Mouse (Mus musculus) liver, embryonic 15.5 days (tissue): ENCODE results near the gene Gm26965. TPM values are rescaled to one million over a fixed set of nuclear protein-coding genes. Genes with fewer than 3 reads are reported as not detected.
A peak's percentile ranks its signal among the peaks of the same experiment; 100 is the strongest.

ENCODE experiments used
- ATAC-seq: fragments of 200-750 bp; cut with Nextera tagmentation; 2 replicates; pipeline ENCODE4 v1.8.0; 2017; ENCODE audit warnings: moderate number of reproducible peaks, mild to moderate bottlenecking, moderate library complexity; ENCODE audit not compliant: insufficient read depth
- H3K27ac ChIP-seq: fragments of 300-500 bp; sonication (generic); replicated peaks from 2 replicates; pipeline ENCODE4 v1.5.1; 2015; ENCODE audit warnings: mild to moderate bottlenecking, inconsistent platforms
- H3K27me3 ChIP-seq: fragments of 300-500 bp; sonication (generic); 2 replicates; pipeline ENCODE4 v1.6.1; 2015; ENCODE audit warnings: mild to moderate bottlenecking, inconsistent platforms
- H3K36me3 ChIP-seq: fragments of 300-500 bp; sonication (generic); replicated peaks from 2 replicates; pipeline ENCODE4 v1.6.1; 2015; ENCODE audit warnings: moderate library complexity, mild to moderate bottlenecking, inconsistent platforms
- H3K4me1 ChIP-seq: fragments of 300-500 bp; sonication (generic); replicated peaks from 2 replicates; pipeline ENCODE4 v1.6.1; 2015; ENCODE audit warnings: inconsistent platforms
- H3K4me2 ChIP-seq: fragments of 300-500 bp; sonication (generic); 2 replicates; pipeline ENCODE4 v1.6.1; 2015; ENCODE audit warnings: moderate library complexity, mild to moderate bottlenecking, inconsistent platforms
- H3K4me3 ChIP-seq: fragments of 300-500 bp; sonication (generic); replicated peaks from 2 replicates; pipeline ENCODE4 v1.5.1; 2015; ENCODE audit warnings: mild to moderate bottlenecking, inconsistent platforms
- H3K9ac ChIP-seq: fragments of 300-500 bp; sonication (generic); 2 replicates; pipeline ENCODE4 v1.6.1; 2015; ENCODE audit warnings: moderate library complexity, mild to moderate bottlenecking, inconsistent platforms
- H3K9me3 ChIP-seq: fragments of 300-500 bp; sonication (generic); replicated peaks from 2 replicates; pipeline ENCODE4 v1.6.1; 2016; ENCODE audit warnings: inconsistent platforms
- WGBS: fragments of 180-500 bp; shearing (Covaris S2); methylation state at CpG from one replicate; pipeline ENCODE4 v1.1.7; 2015; ENCODE audit warnings: mixed read lengths; ENCODE audit not compliant: insufficient replicate concordance; 5-methylcytosine and 5-hydroxymethylcytosine counted together
- polyA plus RNA-seq: library from polyadenylated mRNA; unstranded; fragments of >200 nt; fragmentation: Nextera tagmentation; extraction: Ambion mirVana; gene quantifications from 2 replicates; pipeline ENCODE4 v1.2.1, GENCODE M21; 2015

The Gm26965 gene
- not detected in 2 replicates for polyA plus RNA-seq

DNA sequence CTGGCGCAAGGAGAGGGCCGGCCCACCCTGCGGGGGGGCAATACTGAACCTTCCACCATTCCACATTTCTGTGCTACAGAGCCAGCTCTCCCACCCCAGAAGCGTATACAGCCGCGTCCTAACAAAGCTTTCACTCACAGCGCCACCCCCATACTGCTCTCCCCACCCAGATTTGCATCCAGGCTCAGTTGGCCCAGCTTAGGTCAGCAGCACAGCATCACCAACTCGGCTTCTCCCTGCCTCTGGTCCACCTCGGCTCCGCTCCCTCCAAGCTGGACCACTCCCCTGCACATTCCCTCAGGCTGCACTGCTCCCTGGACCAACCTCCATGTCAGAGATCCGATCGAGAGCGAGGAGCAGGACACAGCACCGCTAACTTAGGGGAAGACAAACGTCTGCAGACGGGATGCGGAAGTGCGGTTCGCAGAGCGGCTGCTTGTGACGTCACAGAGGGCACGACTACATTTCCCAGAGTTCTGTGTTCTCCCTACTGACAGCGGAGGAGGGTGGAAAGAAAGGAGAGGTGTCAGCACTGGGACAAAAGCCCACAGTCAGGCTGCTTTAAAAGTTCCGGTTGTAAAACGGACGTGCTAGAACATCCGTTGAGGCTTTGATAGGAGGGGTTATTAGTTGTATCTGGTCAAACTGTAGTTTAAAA, at the start of gene Gm26965, which contains the start of gene Zfp87:
Gene Gm26965, minus strand, starts transcription at position 399 of the 658 bp plus-strand sequence.
Gene Zfp87, minus strand, starts transcription at position 425 of the 658 bp plus-strand sequence.
- ATAC-seq, result peak; percentile 98
- Histone ChIP-seq H3K4me1 (peaks cover 18% of the 10 kb centered on the region), H3K27me3 (no peaks in the 10 kb centered on the region), H3K4me2 (peak within 1 kb of the TSS; percentile 75), H3K9ac (peak within 1 kb of the TSS; percentile 72), H3K36me3 (no peaks in the 10 kb centered on the region), H3K4me3 (peak within 1 kb of the TSS; percentile 83), H3K9me3 (no peaks in the 10 kb centered on the region), H3K27ac (peak within 1 kb of the TSS; percentile 69)
- under 1% methylated on average over 27 of the region's 27 CpGs for WGBS

DNA sequence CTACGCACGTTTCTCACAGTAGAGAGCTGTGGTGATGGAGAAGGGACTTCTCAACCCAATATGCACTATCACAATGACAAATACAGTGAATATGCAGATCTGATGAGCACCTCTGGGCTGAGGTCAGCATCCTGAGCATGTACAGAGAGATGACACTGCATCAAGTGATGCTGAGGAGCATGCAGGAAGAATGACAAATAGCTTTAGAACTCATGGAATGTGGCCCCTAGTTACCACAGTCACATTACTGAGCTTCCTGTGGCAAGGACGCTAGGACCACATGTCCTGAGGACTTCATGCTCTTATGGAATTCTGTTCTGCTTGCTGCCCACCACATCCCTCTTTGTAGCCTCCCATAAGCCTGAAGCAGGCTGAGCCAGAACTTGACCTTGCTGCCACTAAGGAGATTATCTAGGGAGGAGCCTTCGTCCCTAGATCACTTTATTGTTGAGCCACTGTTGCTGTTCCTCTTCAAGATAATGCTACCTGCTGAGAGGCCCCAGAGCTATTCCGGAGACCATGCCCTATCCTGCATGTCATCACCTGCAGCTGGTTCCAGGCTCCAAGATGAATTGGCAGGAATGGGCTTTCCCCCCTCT, 46.7 kb upstream of the Gm26965 start:
- Histone ChIP-seq H3K27ac (no peak overlapping the region), H3K4me2 (no peak overlapping the region), H3K9ac (no peak overlapping the region), H3K27me3 (no peaks in the 10 kb centered on the region), H3K9me3 (no peaks in the 10 kb centered on the region), H3K36me3 (no peaks in the 10 kb centered on the region), H3K4me1 (no peaks in the 10 kb centered on the region), H3K4me3 (no peak overlapping the region)
- ATAC-seq, result no peak
- WGBS, result 62% methylated on average over 5 of the region's 5 CpGs

DNA sequence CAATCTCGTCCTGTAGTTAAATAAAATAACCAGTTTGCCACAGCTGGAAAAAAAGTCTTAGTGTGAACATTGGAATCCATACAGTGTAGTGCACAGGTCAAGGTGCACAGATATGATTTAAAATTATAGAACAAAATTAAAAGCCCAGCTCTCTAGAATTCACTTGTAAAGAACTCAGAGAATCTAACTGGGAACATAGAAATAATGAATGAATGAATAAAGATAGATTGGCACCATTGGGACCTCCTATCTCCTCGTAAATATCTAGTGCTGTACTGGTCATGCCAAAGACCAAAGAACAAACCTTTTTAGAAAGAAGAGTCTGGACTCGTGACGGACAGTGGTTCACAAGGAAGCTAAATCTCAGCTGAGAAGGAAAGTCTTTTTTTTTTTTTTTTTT, 27.8 kb upstream of the Gm26965 start, which contains the start of gene Zfp748:
Gene Zfp748, minus strand, starts transcription at position 101 of the 400 bp plus-strand sequence.
- 62% methylated on average over 4 of the region's 4 CpGs for WGBS
- Histone ChIP-seq H3K27ac (peak within 1 kb of the TSS; percentile 75), H3K4me1 (peaks cover 24% of the 10 kb centered on the region), H3K9me3 (no peaks in the 10 kb centered on the region), H3K36me3 (no peaks in the 10 kb centered on the region), H3K4me2 (peak within 1 kb of the TSS; percentile 69), H3K4me3 (peak within 1 kb of the TSS; percentile 68), H3K9ac (peak within 1 kb of the TSS; percentile 67), H3K27me3 (no peaks in the 10 kb centered on the region)
- ATAC-seq, result no peak

DNA sequence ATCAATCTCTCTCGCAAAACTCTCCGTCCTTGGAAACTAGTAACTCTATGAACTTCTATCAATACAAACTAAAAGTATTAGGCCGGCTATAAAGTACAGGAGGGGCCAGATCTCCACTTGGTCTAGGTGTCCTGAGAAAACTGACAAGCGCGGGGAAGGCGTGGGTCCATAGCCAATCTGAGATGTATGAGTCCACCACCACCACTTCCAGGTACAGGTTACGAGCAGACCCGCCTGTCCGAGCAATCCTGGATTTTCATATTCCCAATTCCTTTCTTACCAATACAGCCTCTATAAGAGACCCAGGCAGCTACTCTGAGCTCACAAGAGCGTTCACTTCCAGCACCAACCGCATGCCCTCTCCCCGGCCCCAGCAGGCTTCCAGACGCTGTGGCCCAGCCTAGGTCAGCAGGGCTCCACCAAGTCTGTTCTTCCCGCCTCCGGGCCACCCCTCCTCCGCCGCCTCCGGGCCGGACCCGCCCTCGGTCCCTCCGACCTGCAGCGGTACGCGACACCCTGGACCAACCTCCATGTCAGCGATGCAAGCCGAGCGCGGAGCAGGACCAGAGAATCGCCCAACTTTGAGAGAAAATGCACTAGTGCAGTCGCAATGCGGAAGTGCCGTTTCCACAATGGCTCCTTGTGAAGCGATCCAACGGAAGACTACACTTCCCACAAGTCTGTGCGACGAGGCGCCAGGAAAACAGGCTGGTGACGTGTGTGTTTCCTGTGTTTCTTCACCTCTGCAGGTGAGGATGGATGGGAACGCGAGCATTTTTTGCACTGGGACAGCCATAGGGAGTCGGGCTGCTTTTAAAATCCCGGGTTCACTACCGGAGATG, 26.8 kb upstream of the Gm26965 start:
- Histone ChIP-seq H3K27ac (peak overlapping the region; percentile 75), H3K36me3 (no peaks in the 10 kb centered on the region), H3K4me3 (peak overlapping the region; percentile 68), H3K27me3 (no peaks in the 10 kb centered on the region), H3K4me1 (peaks cover 24% of the 10 kb centered on the region), H3K9ac (peak overlapping the region; percentile 67), H3K4me2 (peak overlapping the region; percentile 69), H3K9me3 (no peaks in the 10 kb centered on the region)
- peak; percentile 97 for ATAC-seq
- 1% methylated on average over 44 of the region's 44 CpGs for WGBS

DNA sequence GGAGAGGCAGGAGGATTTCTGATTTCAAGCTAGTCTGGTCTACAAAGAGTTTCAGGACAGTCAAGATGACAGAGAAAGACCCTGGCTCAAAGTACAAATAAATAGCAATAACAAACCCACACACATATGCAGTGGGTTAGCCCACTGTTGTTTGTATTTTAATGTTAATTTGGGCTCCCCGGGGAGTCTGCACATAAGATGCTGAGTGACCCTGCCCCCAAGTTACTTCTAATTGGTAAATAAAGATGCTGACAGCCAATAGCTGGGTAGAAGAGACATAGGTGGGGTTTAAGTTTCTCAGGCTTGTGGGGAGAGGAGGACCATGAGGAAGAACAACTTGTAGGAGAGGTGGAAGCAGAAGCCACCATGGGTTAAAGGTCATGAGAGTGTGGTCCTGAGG, 20.0 kb upstream of the Gm26965 start:
- WGBS, result 80% methylated on average over 1 of the region's 1 CpGs
- no peaks in the 10 kb centered on the region for H3K27me3 ChIP-seq
- peaks cover 42% of the 10 kb centered on the region for H3K36me3 ChIP-seq
- H3K9ac ChIP-seq, result no peak overlapping the region
- H3K4me1 ChIP-seq, result peaks cover 8% of the 10 kb centered on the region; the same call in 1 of the 2 replicates
- H3K27ac ChIP-seq, result no peak overlapping the region
- no peak overlapping the region for H3K4me3 ChIP-seq
- no peak for ATAC-seq
- H3K9me3 ChIP-seq, result no peaks in the 10 kb centered on the region
- H3K4me2 ChIP-seq, result no peak overlapping the region

DNA sequence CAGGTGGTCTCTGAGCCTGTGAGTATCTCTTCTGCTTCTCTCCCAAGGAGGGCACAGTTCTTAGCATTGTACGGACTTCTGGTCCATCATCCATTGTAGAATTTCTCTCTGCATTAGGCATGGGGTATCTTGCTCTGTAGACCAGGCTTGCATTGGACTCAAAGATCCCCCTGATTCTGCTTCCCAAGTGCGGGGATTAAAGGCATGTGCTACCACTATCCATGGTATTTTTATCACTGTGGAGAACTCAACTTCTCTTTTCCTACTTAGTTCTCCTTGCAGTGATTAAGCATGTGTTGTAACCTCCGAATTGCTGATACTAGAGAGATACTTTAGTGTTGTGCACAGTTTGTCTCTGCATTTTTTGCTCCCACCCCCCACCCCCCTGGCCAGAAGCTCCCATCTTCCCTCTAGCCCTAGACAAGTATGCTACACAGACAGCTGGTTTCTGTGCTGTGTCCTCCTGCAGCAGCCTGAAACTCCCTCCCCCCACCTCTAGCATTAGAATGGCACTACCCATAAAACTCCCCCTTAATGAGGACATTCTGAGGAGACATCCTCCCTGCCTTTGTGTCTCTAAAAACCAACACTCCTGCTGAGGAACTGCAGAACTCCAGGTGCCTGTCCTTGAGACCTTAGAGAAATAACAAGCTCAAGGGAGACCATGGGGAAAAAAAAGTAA, 1.2 kb upstream of the Gm26965 start:
- ATAC-seq, result no peak
- Histone ChIP-seq H3K9me3 (no peaks in the 10 kb centered on the region), H3K27me3 (no peaks in the 10 kb centered on the region), H3K9ac (no peak overlapping the region), H3K4me3 (no peak overlapping the region), H3K27ac (no peak overlapping the region), H3K36me3 (no peaks in the 10 kb centered on the region), H3K4me1 (peaks cover 18% of the 10 kb centered on the region), H3K4me2 (no peak overlapping the region)
- WGBS, result 62% methylated on average over 3 of the region's 3 CpGs

DNA sequence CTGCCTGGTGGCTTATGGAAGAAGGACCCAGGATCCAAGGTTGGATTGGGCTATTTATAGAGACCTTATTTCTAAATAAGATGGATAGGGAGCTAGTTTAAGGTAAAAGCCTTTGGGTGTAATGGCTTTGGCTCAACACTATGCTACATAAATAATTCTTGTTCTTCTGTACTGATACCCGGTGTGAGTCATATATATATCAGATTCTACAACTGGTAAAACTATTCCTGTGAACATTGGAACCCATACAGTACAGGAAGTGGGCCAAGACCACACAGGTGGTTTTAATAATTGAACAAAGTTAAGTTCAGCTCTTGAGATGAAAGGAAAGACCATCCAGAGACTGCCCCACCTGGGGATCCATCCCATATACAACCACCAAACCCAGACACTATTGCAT, 25.0 kb downstream of the Gm26965 start:
- 0 out of 2 replicates have a peak overlapping the region, but pooled peaks have one; percentile 66 for H3K4me3 ChIP-seq
- no peaks in the 10 kb centered on the region for H3K9me3 ChIP-seq
- H3K9ac ChIP-seq, result no peak overlapping the region
- 60% methylated on average over 1 of the region's 1 CpGs for WGBS
- H3K36me3 ChIP-seq, result no peaks in the 10 kb centered on the region
- ATAC-seq, result no peak
- no peaks in the 10 kb centered on the region for H3K27me3 ChIP-seq
- H3K4me1 ChIP-seq, result peaks cover 11% of the 10 kb centered on the region
- no peak overlapping the region for H3K27ac ChIP-seq
- no peak overlapping the region for H3K4me2 ChIP-seq

DNA sequence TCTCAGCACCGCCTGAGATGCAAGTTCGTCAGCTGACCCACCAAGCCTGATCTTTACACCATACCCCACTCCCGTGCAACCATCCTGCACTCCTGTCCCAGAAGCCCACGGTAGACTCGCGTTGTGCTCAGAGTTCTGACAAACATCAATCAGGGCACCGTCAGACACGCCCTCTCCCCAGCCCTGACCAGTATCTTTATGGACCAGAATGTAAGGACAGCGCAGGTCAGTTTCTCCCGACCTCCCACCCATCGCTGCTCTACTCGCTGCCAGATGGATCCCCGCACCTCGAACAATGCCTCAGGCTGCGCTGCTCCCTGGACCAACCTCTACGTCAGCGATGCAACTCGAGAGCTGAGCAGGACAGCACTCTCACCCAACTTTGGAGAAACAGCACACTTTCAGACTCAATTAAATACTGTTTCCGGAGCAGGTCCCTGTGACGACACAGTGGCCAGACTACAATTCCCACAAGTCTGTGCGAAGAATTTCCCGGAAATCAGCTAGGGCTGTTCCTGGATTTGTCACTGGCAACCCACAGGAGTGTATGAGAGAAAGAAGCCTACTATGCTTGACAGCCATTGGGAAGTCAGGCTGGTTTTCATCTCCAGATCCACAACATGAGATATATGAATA, 25.7 kb downstream of the Gm26965 start, which contains the start of gene Zfp58:
Gene Zfp58, minus strand, starts transcription at position 472 of the 636 bp plus-strand sequence.
- Histone ChIP-seq H3K27ac (no peak within 1 kb of the TSS; the same call in 1 of the 2 replicates), H3K9me3 (no peaks in the 10 kb centered on the region), H3K36me3 (peaks cover under 1% of the 10 kb centered on the region; the same call in 1 of the 2 replicates), H3K27me3 (no peaks in the 10 kb centered on the region), H3K4me2 (peak within 1 kb of the TSS; percentile 71), H3K4me1 (peaks cover 11% of the 10 kb centered on the region), H3K9ac (peak within 1 kb of the TSS; percentile 62), H3K4me3 (peak within 1 kb of the TSS; percentile 66)
- peak; percentile 85 for ATAC-seq
- WGBS, result under 1% methylated on average over 22 of the region's 22 CpGs

DNA sequence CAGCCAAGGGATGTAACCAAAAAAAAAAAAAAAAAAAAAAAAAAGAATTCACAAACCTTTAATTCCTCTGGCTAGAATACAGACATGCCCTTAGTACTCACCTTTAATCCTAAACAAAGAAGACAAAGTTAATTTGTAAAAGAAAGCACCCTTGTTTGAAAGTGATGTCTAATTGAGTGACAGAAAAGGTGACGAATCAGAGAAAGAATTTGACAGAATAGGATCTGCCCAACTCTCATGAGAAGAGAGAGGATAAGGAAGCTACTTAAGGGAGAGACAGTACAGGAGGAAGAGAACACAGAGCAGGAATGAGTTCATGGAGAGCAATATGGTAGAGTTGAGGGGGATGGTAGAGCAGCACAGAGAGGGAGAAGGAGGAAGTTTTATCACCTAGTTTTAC, 30.3 kb downstream of the Gm26965 start:
- H3K36me3 ChIP-seq, result peaks cover 32% of the 10 kb centered on the region
- no peaks in the 10 kb centered on the region for H3K27me3 ChIP-seq
- peaks cover 5% of the 10 kb centered on the region; the same call in 1 of the 2 replicates for H3K9me3 ChIP-seq
- no peak for ATAC-seq
- 57% methylated on average over 1 of the region's 1 CpGs for WGBS
- H3K4me1 ChIP-seq, result peaks cover 11% of the 10 kb centered on the region
- H3K9ac ChIP-seq, result no peak overlapping the region
- H3K27ac ChIP-seq, result no peak overlapping the region
- no peak overlapping the region for H3K4me2 ChIP-seq
- H3K4me3 ChIP-seq, result no peak overlapping the region

DNA sequence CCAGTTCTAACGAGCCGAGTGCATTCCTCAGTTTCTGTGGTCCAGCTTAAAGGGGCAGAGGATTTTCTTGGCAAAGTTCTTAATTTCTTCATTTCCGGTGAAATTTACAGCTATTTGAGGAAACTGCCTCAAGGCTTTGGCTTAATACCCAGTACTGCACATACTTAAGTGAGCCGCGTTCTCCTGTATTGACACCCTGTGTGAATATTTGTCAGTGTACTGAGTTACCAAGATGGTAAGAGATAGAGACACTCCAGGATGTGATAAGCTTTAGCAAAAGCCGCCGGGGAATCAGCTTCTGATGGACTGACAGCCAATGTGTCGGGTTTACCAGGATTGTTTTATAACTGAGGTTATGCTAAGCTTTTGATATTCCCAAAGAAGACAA, 41.5 kb downstream of the Gm26965 start:
- H3K9me3 ChIP-seq, result no peaks in the 10 kb centered on the region
- H3K4me1 ChIP-seq, result peaks cover 20% of the 10 kb centered on the region
- peaks cover 8% of the 10 kb centered on the region; the same call in 1 of the 2 replicates for H3K36me3 ChIP-seq
- H3K27ac ChIP-seq, result peak overlapping the region; percentile 88
- H3K9ac ChIP-seq, result peak overlapping the region; percentile 30; the same call in 1 of the 2 replicates
- WGBS, result 22% methylated on average over 8 of the region's 8 CpGs
- H3K4me2 ChIP-seq, result peak overlapping the region; percentile 78
- no peak for ATAC-seq
- no peaks in the 10 kb centered on the region for H3K27me3 ChIP-seq
- peak overlapping the region; percentile 73 for H3K4me3 ChIP-seq
